ENCODE assay signal across 21 mouse cellular contexts in the genomic region with DNA sequence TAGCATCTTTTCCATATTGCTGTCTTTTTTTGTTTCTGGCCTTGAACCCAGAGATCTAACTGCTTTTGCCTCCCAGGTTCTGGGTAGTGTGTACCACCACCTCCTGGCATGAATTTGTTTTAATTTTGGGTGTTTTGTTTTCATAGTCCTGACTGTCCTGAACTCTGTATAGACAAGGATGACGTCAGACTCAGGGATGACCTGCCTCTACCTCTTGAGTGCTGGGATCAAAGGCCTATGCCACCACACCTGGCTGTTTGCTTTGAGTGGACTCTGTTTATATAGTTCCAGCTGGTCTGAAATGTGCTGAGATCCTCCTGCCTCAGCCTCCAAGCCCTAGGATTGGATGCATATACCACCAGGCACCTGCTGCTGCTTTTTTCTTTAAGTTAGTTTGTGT. TPM values are rescaled to one million over a fixed set of nuclear protein-coding genes. Genes with fewer than 3 reads are reported as not detected.
DNase-seq lines count a peak whose midpoint lies in the region; ATAC-seq and TF ChIP-seq lines count a peak whose summit lies in the region.
"Had no signal": no experiment of that assay in that cellular context is flagged by ENCODE, and none has a peak within 500 bp of the region (broad histone marks: within the 10 kb centered on the region; RNA-seq: fewer than 3 reads in every experiment).

No protein-coding gene starts in this region.

- peaks cover 6% of the 10 kb centered on the region for H3K4me1 ChIP-seq in liver, adult 2 months (ENCODE audit: control insufficient read depth, insufficient read depth, low read length)
- H3K4me1 ChIP-seq in liver, embryonic 11.5 days (replicated peaks; ENCODE audit: control insufficient read depth, insufficient read depth, low read length): no peaks in the 10 kb centered on the region
- H3K4me1 ChIP-seq in midbrain, embryonic 11.5 days (ENCODE audit: control insufficient read depth, insufficient read depth, low read length): no peaks in the 10 kb centered on the region
- no peaks in the 10 kb centered on the region for H3K4me1 ChIP-seq in midbrain, embryonic 14.5 days (ENCODE audit: control insufficient read depth, insufficient read depth, low read length)
- peaks cover 14% of the 10 kb centered on the region; the same call in 1 of the 2 replicates for H3K4me1 ChIP-seq in small intestine, adult 2 months (ENCODE audit: control insufficient read depth, insufficient read depth, insufficient read length, low read length)
- no peaks in the 10 kb centered on the region for H3K4me1 ChIP-seq in forebrain, embryonic 16.5 days (replicated peaks; ENCODE audit: control insufficient read depth, insufficient read depth, low read length)
- H3K4me1 ChIP-seq: hindbrain, embryonic 10.5 days had no signal

- no peak overlapping the region for H3K4me3 ChIP-seq in liver, adult 2 months (ENCODE audit: insufficient read depth, low read depth, low read length)
- no peak overlapping the region for H3K4me3 ChIP-seq in liver, embryonic 11.5 days (ENCODE audit: low read depth, low read length)
- H3K4me3 ChIP-seq in midbrain, embryonic 11.5 days (ENCODE audit: low read depth, low read length): no peak overlapping the region
- H3K4me3 ChIP-seq in midbrain, embryonic 14.5 days (replicated peaks; ENCODE audit: low read depth, low read length): no peak overlapping the region
- H3K4me3 ChIP-seq in small intestine, adult 2 months (ENCODE audit: low read depth, low read length): no peak overlapping the region
- H3K4me3 ChIP-seq in forebrain, embryonic 16.5 days (replicated peaks; ENCODE audit: low read length): no peak overlapping the region
- H3K4me3 ChIP-seq: hindbrain, embryonic 10.5 days; hindbrain, embryonic 13.5 days had no signal

- H3K9ac ChIP-seq in liver, adult 2 months (ENCODE audit: low read depth, low read length): no peak overlapping the region
- H3K9ac ChIP-seq in liver, embryonic 11.5 days (ENCODE audit: low read depth, low read length): no peak overlapping the region
- no peak overlapping the region for H3K9ac ChIP-seq in midbrain, embryonic 11.5 days (ENCODE audit: low read length)
- no peak overlapping the region for H3K9ac ChIP-seq in midbrain, embryonic 14.5 days (replicated peaks; ENCODE audit: low read length)
- no peak overlapping the region for H3K9ac ChIP-seq in forebrain, embryonic 16.5 days (replicated peaks; ENCODE audit: low read depth, low read length)
- H3K9ac ChIP-seq: hindbrain, embryonic 13.5 days had no signal

- H3K27me3 ChIP-seq in liver, adult 2 months (ENCODE audit: control insufficient read depth, insufficient read depth, low read length): no peaks in the 10 kb centered on the region
- no peaks in the 10 kb centered on the region for H3K27me3 ChIP-seq in liver, embryonic 11.5 days (replicated peaks; ENCODE audit: control insufficient read depth, insufficient read depth, low read length)
- H3K27me3 ChIP-seq in midbrain, embryonic 11.5 days (ENCODE audit: control insufficient read depth, insufficient read depth, low read length): no peaks in the 10 kb centered on the region
- no peaks in the 10 kb centered on the region for H3K27me3 ChIP-seq in midbrain, embryonic 14.5 days (ENCODE audit: control insufficient read depth, insufficient read depth, low read length)
- H3K27me3 ChIP-seq in small intestine, adult 2 months (ENCODE audit: control insufficient read depth, insufficient read depth, low read length): no peaks in the 10 kb centered on the region
- no peaks in the 10 kb centered on the region for H3K27me3 ChIP-seq in forebrain, embryonic 16.5 days (replicated peaks; ENCODE audit: control insufficient read depth, insufficient read depth, low read length)
- H3K27me3 ChIP-seq: hindbrain, embryonic 13.5 days; Patski had no signal

- WGBS in liver, adult 2 months: 35% methylated on average over 1 of the region's 1 CpGs
- 90% methylated on average over 1 of the region's 1 CpGs for WGBS in liver, embryonic 11.5 days
- 95% methylated on average over 1 of the region's 1 CpGs for whole genome bisulfite sequencing in midbrain, embryonic 11.5 days
- 94% methylated on average over 1 of the region's 1 CpGs for WGBS in midbrain, embryonic 14.5 days
- 38% methylated on average over 1 of the region's 1 CpGs for WGBS in small intestine, adult 2 months
- 84% methylated on average over 1 of the region's 1 CpGs for WGBS in forebrain, embryonic 16.5 days

- peaks cover 56% of the 10 kb centered on the region for H3K79me2 ChIP-seq in liver, adult 2 months (ENCODE audit: control insufficient read depth, insufficient read depth, low read length)

- no peak for ATAC-seq in liver, embryonic 11.5 days (replicated peaks; ENCODE audit: low FRiP score)
- ATAC-seq in midbrain, embryonic 11.5 days (ENCODE audit: low FRiP score): no peak
- no peak for ATAC-seq in midbrain, embryonic 14.5 days (ENCODE audit: low FRiP score, low TSS enrichment)
- ATAC-seq in erythroblast, adult 5-6 weeks (replicated peaks; ENCODE audit: low FRiP score, poor library complexity, severe bottlenecking): peak; percentile 38; the same call in 1 of the 2 replicates
- no peak for ATAC-seq in forebrain, embryonic 16.5 days
- ATAC-seq: forebrain, embryonic 14.5 days; hindbrain, embryonic 16.5 days; Patski had no signal

- peak; percentile 84 for DNase-seq in liver, adult 2 months (ENCODE audit: extremely low read depth, low read depth, low spot score)
- no peak for DNase-seq in liver, embryonic 11.5 days (ENCODE audit: low spot score)
- peak; percentile 57 for DNase-seq in midbrain, embryonic 11.5 days (ENCODE audit: low spot score, missing footprints)
- DNase-seq in midbrain, embryonic 14.5 days: no peak
- DNase-seq in ovary, postnatal 10 days (ENCODE audit: low spot score): no peak
- DNase-seq: adrenal gland, postnatal 10 days; adrenal gland, postnatal 36 days; cerebellum, adult 18-20 months; cerebellum, adult 9-10 months; cerebellum, postnatal 14 days; gastrocnemius, postnatal 36 days had no signal

- no peak overlapping the region for H3K4me2 ChIP-seq in liver, embryonic 11.5 days
- no peak overlapping the region for H3K4me2 ChIP-seq in midbrain, embryonic 11.5 days
- no peak overlapping the region for H3K4me2 ChIP-seq in midbrain, embryonic 14.5 days (ENCODE audit: low read length)
- no peak overlapping the region for H3K4me2 ChIP-seq in forebrain, embryonic 16.5 days (ENCODE audit: low read length)
- H3K4me2 ChIP-seq: heart, embryonic 11.5 days; hindbrain, embryonic 13.5 days had no signal

- no peak for TF ChIP-seq POLR2A in liver, adult 2 months (IDR thresholded peaks at IDR 0.05; ENCODE audit: extremely low read depth, insufficient read depth, low read length)
- no peak for TF ChIP-seq POLR2A in small intestine, adult 2 months (IDR thresholded peaks at IDR 0.05; ENCODE audit: low read depth, low read length)

- H3K9me3 ChIP-seq in liver, embryonic 11.5 days (ENCODE audit: control insufficient read depth, low read length): no peaks in the 10 kb centered on the region
- no peaks in the 10 kb centered on the region for H3K9me3 ChIP-seq in midbrain, embryonic 11.5 days (ENCODE audit: control insufficient read depth, low read length)
- H3K9me3 ChIP-seq in midbrain, embryonic 14.5 days (ENCODE audit: control insufficient read depth, low read length): no peaks in the 10 kb centered on the region
- H3K9me3 ChIP-seq in forebrain, embryonic 16.5 days (ENCODE audit: control insufficient read depth, low read length): no peaks in the 10 kb centered on the region
- H3K9me3 ChIP-seq: G1E; hindbrain, embryonic 13.5 days had no signal

- peaks cover 17% of the 10 kb centered on the region for H3K36me3 ChIP-seq in liver, adult 2 months (ENCODE audit: control insufficient read depth, insufficient read depth, low read length)
- H3K36me3 ChIP-seq in liver, embryonic 11.5 days (ENCODE audit: control insufficient read depth, insufficient read depth, low read length): peaks cover 12% of the 10 kb centered on the region
- peaks cover 13% of the 10 kb centered on the region for H3K36me3 ChIP-seq in midbrain, embryonic 11.5 days (ENCODE audit: control insufficient read depth, insufficient read depth, low read length)
- H3K36me3 ChIP-seq in midbrain, embryonic 14.5 days (ENCODE audit: control insufficient read depth, insufficient read depth, low read length): peaks cover 21% of the 10 kb centered on the region
- H3K36me3 ChIP-seq in small intestine, adult 2 months (ENCODE audit: control insufficient read depth, insufficient read depth, low read length): peaks cover 15% of the 10 kb centered on the region
- peaks cover 13% of the 10 kb centered on the region for H3K36me3 ChIP-seq in forebrain, embryonic 16.5 days (ENCODE audit: control insufficient read depth, insufficient read depth)

- no peak overlapping the region; the same call in 1 of the 2 replicates for H3K27ac ChIP-seq in liver, adult 2 months (replicated peaks; ENCODE audit: insufficient read depth, low read depth, low read length)
- no peak overlapping the region for H3K27ac ChIP-seq in liver, embryonic 11.5 days (ENCODE audit: low read depth, low read length)
- no peak overlapping the region for H3K27ac ChIP-seq in midbrain, embryonic 11.5 days (ENCODE audit: low read depth, low read length)
- no peak overlapping the region for H3K27ac ChIP-seq in midbrain, embryonic 14.5 days (replicated peaks; ENCODE audit: low read depth, low read length)
- H3K27ac ChIP-seq in small intestine, adult 2 months (ENCODE audit: insufficient read depth, low read depth, low read length): peak overlapping the region; percentile 75
- no peak overlapping the region for H3K27ac ChIP-seq in forebrain, embryonic 16.5 days (ENCODE audit: low read length)
- H3K27ac ChIP-seq: hindbrain, embryonic 10.5 days; hindbrain, embryonic 13.5 days had no signal

- TF ChIP-seq CTCF in liver, adult 2 months (IDR thresholded peaks at IDR 0.05; ENCODE audit: low read depth, low read length): no peak
- no peak for TF ChIP-seq CTCF in small intestine, adult 2 months (IDR thresholded peaks at IDR 0.05; ENCODE audit: extremely low read depth, insufficient read length, insufficient replicate concordance, low read depth, low read length)

RNA-seq across cellular contexts. Expression of a gene that starts 11.3 kb away (rescaled TPM):
- 82.9 and 99.9 TPM in 2 replicates for total RNA-seq in liver, adult 2 months (2014; rRNA removed)
- 20.7 and 21.1 TPM in 2 replicates for polyA plus RNA-seq in liver, adult 2 months (2012; rRNA removed)
- 45.1 and 65.2 TPM in 2 replicates for polyA plus RNA-seq in liver, embryonic 11.5 days (2014; fragmentation: Nextera tagmentation; extraction: Ambion mirVana)
- 60.1 and 63.8 TPM in 2 replicates for polyA plus RNA-seq in midbrain, embryonic 11.5 days (2014; fragmentation: Nextera tagmentation; extraction: Ambion mirVana)
- polyA plus RNA-seq in midbrain, embryonic 14.5 days (2014; fragmentation: Nextera tagmentation; extraction: Ambion mirVana): 164 and 229 TPM in 2 replicates
- total RNA-seq in erythroblast, adult 5-6 weeks (2015; ENCODE audit: low replicate concordance): 25.3 and 32.5 TPM in 2 replicates
- total RNA-seq in erythroblast, adult 5-6 weeks (2017; ENCODE audit: low replicate concordance): 31.9 and 41.4 TPM in 2 replicates
- polyA plus RNA-seq in small intestine, adult 2 months (2012; rRNA removed): 2.6 and 10.1 TPM in 2 replicates
- polyA plus RNA-seq in forebrain, embryonic 16.5 days (2015; fragmentation: Nextera tagmentation; extraction: Ambion mirVana): 123 and 137 TPM in 2 replicates

RNA-seq across cellular contexts. Expression of a gene that starts 55.7 kb away (rescaled TPM):
- 13.0 and 15.9 TPM in 2 replicates for total RNA-seq in liver, adult 2 months (2014; rRNA removed)
- polyA plus RNA-seq in liver, adult 2 months (2012; rRNA removed): 23.6 and 25.1 TPM in 2 replicates
- 25.1 and 25.9 TPM in 2 replicates for polyA plus RNA-seq in liver, embryonic 11.5 days (2014; fragmentation: Nextera tagmentation; extraction: Ambion mirVana)
- polyA plus RNA-seq in midbrain, embryonic 11.5 days (2014; fragmentation: Nextera tagmentation; extraction: Ambion mirVana): 24.2 and 25.0 TPM in 2 replicates
- 23.3 and 28.8 TPM in 2 replicates for polyA plus RNA-seq in midbrain, embryonic 14.5 days (2014; fragmentation: Nextera tagmentation; extraction: Ambion mirVana)
- total RNA-seq in erythroblast, adult 5-6 weeks (2015; ENCODE audit: low replicate concordance): 9.6 and 17.9 TPM in 2 replicates
- 5.6 and 9.9 TPM in 2 replicates for total RNA-seq in erythroblast, adult 5-6 weeks (2017; ENCODE audit: low replicate concordance)
- 23.4 and 49.6 TPM in 2 replicates for polyA plus RNA-seq in small intestine, adult 2 months (2012; rRNA removed)
- polyA plus RNA-seq in forebrain, embryonic 16.5 days (2015; fragmentation: Nextera tagmentation; extraction: Ambion mirVana): 36.0 and 37.7 TPM in 2 replicates

Comparison
In these comparisons a context has a peak if more than half of its experiments do, and no peak if none do; other contexts are left out.
1. DNase-seq: peak in liver, adult 2 months (single experiment) and midbrain, embryonic 11.5 days (single experiment); none in liver, embryonic 11.5 days (single experiment), midbrain, embryonic 14.5 days (single experiment) and ovary, postnatal 10 days (single experiment).